Mouse (Mus musculus): ENCODE measurements around the gene Hs2st1.
A peak's percentile ranks its signal among the peaks of the same experiment; 100 is the strongest.

GRCm38 (mm10) chr3:144616654-144617425, 46.9 kb upstream of the Hs2st1 start:
- TF ChIP-seq CTCF (IDR thresholded peaks at IDR 0.05; ENCODE audit: control insufficient read depth, insufficient read depth, insufficient read length) (peak; percentile 68), MAX (IDR thresholded peaks at IDR 0.05) (no peak), FOSL1 (IDR thresholded peaks at IDR 0.05; ENCODE audit: insufficient read depth, low read length, poor library complexity, severe bottlenecking) (no peak), CEBPB (IDR thresholded peaks at IDR 0.05; ENCODE audit: low read depth) (no peak), MYOG (IDR thresholded peaks at IDR 0.05; ENCODE audit: control insufficient read depth, extremely low read depth, insufficient read length) (no peak), MYOD1 (IDR thresholded peaks at IDR 0.05; ENCODE audit: control insufficient read depth, insufficient read length, low read depth) (no peak), USF1 (IDR thresholded peaks at IDR 0.05; ENCODE audit: low read depth) (no peak)

All from C2C12 (cell line).